Mouse (Mus musculus) thymus, postnatal 0 days (tissue): ENCODE results near the gene Rps26. TPM values are rescaled to one million over a fixed set of nuclear protein-coding genes. Genes with fewer than 3 reads are reported as not detected.

Experiments
- microRNA-seq: library from miRNA; unstranded; fragments of <30 nt; microRNA quantifications from one replicate; pipeline ENCODE4, GENCODE M21; 2016; ENCODE audit warnings: borderline number of aligned reads
- polyA plus RNA-seq: library from polyadenylated mRNA; unstranded; fragments of >200 nt; fragmentation: Nextera tagmentation; extraction: Ambion mirVana; gene quantifications from 2 replicates; pipeline ENCODE4 v1.2.1, GENCODE M21; 2015

Gene Rps26
- polyA plus RNA-seq, 1 experiment from 2014 or later: 1,143 TPM

Small RNA genes within 50 kb of the gene (microRNA-seq; reads per million reads assigned to microRNA genes)
- gene Mir6917: not detected

Other genes starting within 250 kb of the Rps26 start
- 7.4 and 9.9 TPM in 2 replicates for gene Ankrd52, start 249.6 kb downstream of the Rps26 start, polyA plus RNA-seq
- gene Slc39a5, start 225.5 kb downstream of the Rps26 start, polyA plus RNA-seq: 0.38 and 0.44 TPM in 2 replicates
- 59.0 and 68.0 TPM in 2 replicates for gene Nabp2, start 215.3 kb downstream of the Rps26 start, polyA plus RNA-seq
- 30.0 and 31.7 TPM in 2 replicates for gene Rnf41, start 215.1 kb downstream of the Rps26 start, polyA plus RNA-seq
- gene Smarcc2, start 167.5 kb downstream of the Rps26 start, polyA plus RNA-seq: 37.2 and 41.7 TPM in 2 replicates
- gene Myl6, start 132.6 kb downstream of the Rps26 start, polyA plus RNA-seq: 963 and 1,020 TPM in 2 replicates
- gene Myl6b, start 128.1 kb downstream of the Rps26 start, polyA plus RNA-seq: 3.8 and 5.2 TPM in 2 replicates
- gene Esyt1, start 100.9 kb downstream of the Rps26 start, polyA plus RNA-seq: 43.2 and 44.6 TPM in 2 replicates
- 17.8 and 18.8 TPM in 2 replicates for gene Zc3h10, start 79.0 kb downstream of the Rps26 start, polyA plus RNA-seq
- gene Rpl41, start 77.4 kb downstream of the Rps26 start, polyA plus RNA-seq: 4,302 and 4,551 TPM in 2 replicates
- 238 and 264 TPM in 2 replicates for gene Pa2g4, start 60.8 kb downstream of the Rps26 start, polyA plus RNA-seq
- 0.85 and 0.87 TPM in 2 replicates for gene Erbb3, start 37.1 kb downstream of the Rps26 start, polyA plus RNA-seq
- gene Ikzf4, start 19.2 kb upstream of the Rps26 start, polyA plus RNA-seq: 0.98 and 1.1 TPM in 2 replicates
- gene Suox, start 47.3 kb upstream of the Rps26 start, polyA plus RNA-seq: 13.4 and 16.9 TPM in 2 replicates
- 45.3 and 46.5 TPM in 2 replicates for gene Rab5b, start 69.5 kb upstream of the Rps26 start, polyA plus RNA-seq
- 1.1 and 1.3 TPM in 2 replicates for gene Pmel, start 77.4 kb upstream of the Rps26 start, polyA plus RNA-seq
- gene Cdk2, start 78.3 kb upstream of the Rps26 start, polyA plus RNA-seq: 115 and 117 TPM in 2 replicates
- 135 and 136 TPM in 2 replicates for gene Dgka, start 118.1 kb upstream of the Rps26 start, polyA plus RNA-seq
- gene Pym1, start 121.1 kb upstream of the Rps26 start, polyA plus RNA-seq: 74.7 and 79.2 TPM in 2 replicates
- gene Mmp19, start 164.2 kb upstream of the Rps26 start, polyA plus RNA-seq: 0.48 and 0.67 TPM in 2 replicates
- 32.5 and 32.8 TPM in 2 replicates for gene Dnajc14, start 177.3 kb upstream of the Rps26 start, polyA plus RNA-seq
- gene Tmem198b, start 177.6 kb upstream of the Rps26 start, polyA plus RNA-seq: 6.0 and 6.6 TPM in 2 replicates
- gene Sarnp, start 190.6 kb upstream of the Rps26 start, polyA plus RNA-seq: 186 and 199 TPM in 2 replicates
- gene Ormdl2, start 194.9 kb upstream of the Rps26 start, polyA plus RNA-seq: 102 and 113 TPM in 2 replicates